Mouse (Mus musculus) granulocyte monocyte progenitor cell, adult 5-6 weeks (primary cell): ENCODE data around the gene Dyrk2. TPM values are rescaled to one million over a fixed set of nuclear protein-coding genes. Genes with fewer than 3 reads are reported as not detected.

Experiments used
- ATAC-seq: replicated peaks from 2 replicates; pipeline ENCODE4 v1.8.0; 2016; ENCODE audit warnings: mild to moderate bottlenecking, moderate TSS enrichment, inconsistent platforms; ENCODE audit not compliant: poor library complexity, severe bottlenecking
- total RNA-seq, 2 experiments: library from RNA; stranded (forward) in 1 of 2; stranded (reverse) in 1 of 2; fragments of 200-712, 200-1000 nt in 1 of 2; fragments of >200 nt in 1 of 2; fragmentation: Nextera tagmentation in 1 of 2; gene quantifications; 2 replicates each; pipeline ENCODE4 v1.2.3; 2014 to 2017

The Dyrk2 gene
- total RNA-seq, 2 experiments from 2014 or later, result 12.4 to 28.5 TPM

DNA sequence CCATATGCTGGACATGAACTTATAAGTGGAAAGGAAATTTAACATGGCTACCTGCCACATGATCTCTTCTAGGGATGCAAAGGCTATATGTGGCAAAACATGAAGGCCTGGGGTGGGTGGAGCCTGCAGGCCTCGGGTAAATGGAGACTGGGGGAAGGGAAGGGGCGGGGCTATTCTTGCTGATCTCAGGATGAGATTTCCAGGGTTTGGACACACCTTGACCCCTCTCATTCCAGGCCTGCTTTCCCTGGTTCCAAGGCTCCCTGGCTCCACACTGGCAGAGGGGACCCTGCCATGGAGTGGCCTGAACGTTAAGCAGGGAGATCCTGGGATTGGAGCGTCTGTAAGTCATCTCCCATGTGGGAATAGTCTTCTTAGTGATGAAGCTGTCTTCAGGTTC is 21.5 kb downstream of the Dyrk2 start:
- no peak for ATAC-seq

DNA sequence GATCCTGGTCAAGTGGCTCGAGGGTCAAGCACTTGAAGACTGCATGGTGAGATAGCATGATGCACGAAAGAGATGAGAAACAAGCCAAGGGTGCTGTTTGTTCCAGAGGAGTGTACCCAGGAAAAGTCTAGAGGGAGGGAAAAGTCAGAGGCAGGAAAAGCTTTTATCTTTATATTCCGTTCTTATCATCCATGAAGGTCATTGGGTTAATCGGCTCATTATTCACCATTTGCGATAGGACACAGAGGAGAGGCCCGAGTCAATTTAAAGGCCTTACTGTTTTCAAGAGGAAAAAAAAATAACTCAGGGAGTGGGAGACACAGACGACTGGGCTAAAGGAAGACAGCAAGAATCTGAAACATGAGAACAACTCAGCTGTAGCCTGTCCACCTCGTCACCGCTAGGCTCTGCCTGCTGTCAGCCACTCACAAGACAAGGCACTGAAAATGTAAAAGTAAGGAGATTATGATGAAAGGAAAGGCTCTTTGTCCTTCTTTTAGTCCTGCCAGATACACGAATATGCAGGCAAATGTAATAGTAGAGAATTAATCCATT is 22.9 kb downstream of the Dyrk2 start:
- ATAC-seq, result no peak

DNA sequence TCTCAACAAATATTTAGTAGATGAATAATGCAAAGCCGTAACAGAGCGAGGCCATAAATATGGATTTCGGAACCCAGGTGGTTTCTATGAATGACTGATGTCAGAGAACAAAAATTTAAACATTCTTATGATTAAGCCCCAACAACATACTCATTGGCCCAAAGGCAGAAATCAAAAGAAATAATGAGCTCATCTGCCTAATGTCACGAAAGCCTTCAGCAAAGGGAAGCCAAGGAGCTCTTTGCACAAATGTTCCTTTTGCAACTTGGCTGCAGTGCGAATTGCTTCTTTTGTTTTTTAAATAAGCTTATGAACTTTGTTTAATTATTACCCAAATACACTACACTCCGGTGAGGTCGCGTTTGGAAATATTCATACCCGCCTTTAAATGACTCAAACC is 29.4 kb downstream of the Dyrk2 start:
- no peak for ATAC-seq

DNA sequence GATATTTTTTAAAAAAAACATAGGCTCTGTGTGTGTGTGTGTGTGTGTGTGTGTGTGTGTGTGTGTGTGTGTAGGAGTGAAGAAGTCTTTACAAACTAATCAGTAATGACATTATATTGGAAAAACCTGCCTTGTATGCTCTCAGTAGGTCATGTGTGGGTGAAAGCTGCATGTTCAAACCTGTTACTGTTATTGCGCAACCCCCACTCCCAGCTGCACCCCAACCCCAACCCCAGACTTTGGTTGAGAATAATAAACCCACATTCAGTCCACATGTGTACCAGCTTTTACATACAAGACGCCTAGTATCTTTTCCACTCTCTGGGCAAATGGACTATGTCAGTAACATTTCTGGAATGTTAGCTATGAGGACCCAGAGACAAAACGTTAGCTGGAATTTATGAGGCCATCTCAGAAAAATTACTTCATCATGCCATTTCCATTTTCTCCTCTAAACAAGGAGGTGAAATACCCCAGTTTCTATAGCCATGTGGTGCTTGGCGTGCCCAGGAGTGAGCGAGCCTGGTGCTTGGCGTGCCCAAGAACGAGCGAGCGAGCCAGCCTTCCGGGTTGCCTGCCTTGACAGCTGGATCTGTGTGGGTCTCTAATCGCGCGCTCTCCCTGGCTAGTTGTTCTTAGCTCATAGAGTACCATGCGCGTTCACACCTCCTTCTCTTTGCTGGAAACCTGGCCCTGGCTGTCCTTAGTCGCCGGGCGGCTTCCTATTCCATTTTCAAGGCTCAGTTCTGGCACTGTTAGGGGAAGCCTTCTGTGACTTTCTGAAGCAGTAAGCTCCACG is 30.5 kb downstream of the Dyrk2 start:
- ATAC-seq, result peak; percentile 84

DNA sequence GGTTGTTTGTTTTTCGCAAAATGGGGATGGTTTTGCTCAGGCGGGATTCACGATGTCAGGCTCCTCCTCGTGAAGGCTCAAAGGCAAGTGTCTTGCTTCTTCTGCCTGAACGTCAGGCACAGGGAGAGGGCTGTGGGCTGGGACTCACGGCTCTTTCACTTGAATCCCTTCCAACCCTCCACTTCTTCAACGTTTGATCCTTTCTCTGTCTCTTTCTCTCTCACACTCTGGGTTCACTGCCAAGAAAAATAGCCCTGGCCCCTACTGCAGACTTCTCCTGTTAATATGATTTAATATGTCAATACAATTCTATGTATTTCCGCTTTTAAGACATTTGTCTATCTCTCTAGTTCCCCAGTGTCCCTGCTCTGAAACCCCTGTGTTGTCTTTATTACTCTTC is 32.4 kb downstream of the Dyrk2 start:
- ATAC-seq, result no peak

DNA sequence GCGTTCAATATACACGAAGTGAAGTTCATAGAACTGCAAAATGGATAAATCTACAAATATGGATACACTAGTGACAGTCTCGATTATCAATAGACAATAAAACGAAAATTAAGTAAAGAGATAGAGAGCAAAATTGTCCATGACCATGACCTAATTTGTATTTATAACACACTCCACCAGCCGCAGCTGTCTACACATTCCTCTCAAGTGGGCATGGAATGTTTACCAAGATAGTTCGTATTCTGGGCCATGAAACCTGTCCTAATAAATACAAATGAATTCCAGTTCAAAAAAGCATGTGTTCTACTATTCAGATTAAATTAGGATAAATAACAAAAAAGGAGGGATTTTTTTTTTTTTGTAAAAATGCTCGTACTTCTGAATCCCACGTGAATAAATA is 38.8 kb downstream of the Dyrk2 start:
- no peak for ATAC-seq

DNA sequence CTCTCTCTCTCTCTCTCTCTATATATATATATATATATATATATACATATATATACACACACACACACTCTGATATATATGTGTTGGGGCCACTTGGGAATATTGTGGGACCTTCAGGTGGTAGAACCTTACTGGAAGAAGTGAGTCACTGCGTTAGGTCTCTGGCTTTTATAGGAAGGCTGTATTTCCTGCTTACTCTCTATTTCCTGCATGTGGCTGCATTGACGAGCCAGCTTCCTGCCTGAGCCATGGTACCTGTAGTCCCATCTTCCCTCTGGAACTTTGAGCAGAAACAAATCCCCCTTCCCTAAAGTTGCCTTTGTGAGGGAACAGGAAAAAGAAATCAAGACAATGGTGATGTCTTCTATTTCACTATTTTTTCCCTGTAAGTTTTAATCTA is 40.4 kb downstream of the Dyrk2 start:
- no peak for ATAC-seq

DNA sequence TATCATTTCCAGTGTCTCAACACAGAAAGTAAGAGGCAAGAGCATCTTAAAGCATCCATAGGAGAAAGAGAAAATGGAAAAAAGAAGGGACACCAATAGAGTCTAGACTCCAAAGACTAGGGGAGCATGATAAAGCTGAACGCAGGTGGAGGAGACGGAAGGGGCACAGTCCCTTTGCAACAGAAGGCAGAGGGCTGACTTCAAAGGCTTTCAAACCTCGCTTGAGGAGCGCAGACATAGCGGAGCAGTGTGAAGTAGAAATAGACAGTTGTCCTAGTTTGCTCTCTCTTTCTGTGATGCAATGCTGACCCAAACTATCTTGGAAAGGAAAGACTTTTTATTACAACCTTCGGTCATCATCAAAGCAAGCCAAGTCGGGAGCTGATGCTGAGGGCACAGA is 42.9 kb downstream of the Dyrk2 start:
- ATAC-seq, result no peak

DNA sequence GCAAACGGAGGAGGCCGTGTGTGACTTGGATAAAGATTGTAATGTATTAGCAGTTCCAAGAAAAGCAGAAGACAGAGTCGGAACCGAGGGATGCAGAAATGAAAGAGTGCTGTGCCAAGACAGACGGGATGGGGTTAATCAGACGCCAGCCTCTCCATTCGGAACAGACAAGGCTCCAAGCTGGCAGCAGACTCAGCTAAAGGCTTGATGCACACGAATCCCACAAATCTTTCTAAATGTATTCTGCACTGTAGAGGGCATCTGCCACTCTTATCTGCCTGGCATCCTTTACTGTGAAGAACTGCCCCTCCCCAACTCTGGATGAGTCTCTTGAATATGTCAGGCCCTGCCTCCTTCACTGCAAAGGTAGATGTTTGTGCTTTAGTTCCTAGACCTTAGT is 45.2 kb downstream of the Dyrk2 start:
- no peak for ATAC-seq

DNA sequence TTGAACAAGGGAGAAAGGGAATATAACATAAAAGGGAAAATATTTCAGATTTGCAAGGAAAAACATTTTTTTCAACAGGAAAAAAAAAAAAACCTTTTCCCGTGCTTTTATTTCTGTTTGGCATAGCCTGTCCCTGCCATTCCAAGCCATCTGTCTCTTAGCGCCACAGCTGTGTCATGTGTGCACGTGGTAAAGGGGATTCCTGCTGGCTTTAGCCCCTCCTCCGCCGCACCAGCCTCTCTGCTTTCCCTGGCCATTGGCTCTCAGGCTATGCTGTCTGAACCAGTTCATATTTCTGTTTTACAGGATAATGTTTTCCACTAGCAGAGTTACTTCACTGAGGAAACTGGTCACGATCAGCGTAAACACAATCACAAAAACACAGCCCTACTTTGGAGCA is 49.1 kb downstream of the Dyrk2 start:
- no peak for ATAC-seq

DNA sequence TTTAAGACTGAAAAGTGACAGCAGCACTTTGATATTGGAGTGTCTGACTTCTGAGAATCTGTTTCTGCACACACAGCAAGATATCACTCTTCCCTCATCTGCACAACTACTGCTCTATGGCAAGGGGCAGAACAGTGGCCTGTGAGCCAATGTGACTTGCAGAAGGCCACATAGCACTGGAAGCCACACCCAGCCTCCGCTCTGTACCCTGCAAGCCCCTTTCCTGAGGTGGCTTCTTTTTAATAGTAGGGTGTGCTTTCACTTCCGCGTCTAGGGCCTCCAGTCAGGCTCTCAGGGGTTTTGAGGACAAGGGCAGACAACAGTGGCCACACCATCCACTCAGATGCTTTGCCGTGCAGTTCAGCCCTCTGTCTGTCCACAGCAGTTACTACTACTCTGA is 50.2 kb downstream of the Dyrk2 start:
- ATAC-seq, result peak; percentile 98

DNA sequence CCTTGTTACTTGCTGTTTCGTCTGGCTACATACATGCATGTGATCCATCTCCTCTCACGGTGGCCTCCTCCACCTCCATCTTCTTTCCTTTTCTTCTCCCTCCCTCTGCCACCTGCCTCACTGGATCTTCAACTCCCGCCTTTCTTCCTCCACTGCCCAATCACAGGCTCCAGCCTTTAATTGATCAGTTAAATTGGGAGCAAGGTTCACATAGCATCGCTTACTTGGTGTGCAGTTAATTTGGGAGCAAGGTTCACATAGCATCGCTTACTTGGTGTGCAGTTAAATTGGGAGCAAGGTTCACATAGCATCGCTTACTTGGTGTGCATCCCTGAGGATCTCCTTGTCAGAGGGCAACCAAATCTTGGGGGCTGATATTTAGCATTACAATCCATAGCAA is 52.9 kb downstream of the Dyrk2 start:
- no peak for ATAC-seq

DNA sequence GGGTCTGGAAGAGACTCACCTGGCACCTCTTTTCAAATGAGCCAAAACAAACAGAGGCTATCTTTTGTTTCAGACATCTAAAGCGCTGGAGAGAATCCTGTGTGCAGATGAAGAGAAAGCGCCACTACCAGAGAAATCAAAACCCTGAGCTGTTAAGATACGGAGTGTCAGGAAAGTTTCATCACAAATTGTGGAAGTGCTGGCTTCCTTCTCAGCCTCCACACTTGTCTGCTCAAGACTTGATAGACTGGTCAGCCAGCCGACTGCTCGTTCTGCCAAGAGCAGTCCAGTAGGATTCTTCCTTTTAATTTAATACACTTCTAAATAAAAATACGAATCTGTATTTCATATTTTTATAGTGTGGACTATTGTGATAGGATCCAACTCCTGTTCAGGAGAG is 58.1 kb downstream of the Dyrk2 start:
- ATAC-seq, result peak; percentile 57

DNA sequence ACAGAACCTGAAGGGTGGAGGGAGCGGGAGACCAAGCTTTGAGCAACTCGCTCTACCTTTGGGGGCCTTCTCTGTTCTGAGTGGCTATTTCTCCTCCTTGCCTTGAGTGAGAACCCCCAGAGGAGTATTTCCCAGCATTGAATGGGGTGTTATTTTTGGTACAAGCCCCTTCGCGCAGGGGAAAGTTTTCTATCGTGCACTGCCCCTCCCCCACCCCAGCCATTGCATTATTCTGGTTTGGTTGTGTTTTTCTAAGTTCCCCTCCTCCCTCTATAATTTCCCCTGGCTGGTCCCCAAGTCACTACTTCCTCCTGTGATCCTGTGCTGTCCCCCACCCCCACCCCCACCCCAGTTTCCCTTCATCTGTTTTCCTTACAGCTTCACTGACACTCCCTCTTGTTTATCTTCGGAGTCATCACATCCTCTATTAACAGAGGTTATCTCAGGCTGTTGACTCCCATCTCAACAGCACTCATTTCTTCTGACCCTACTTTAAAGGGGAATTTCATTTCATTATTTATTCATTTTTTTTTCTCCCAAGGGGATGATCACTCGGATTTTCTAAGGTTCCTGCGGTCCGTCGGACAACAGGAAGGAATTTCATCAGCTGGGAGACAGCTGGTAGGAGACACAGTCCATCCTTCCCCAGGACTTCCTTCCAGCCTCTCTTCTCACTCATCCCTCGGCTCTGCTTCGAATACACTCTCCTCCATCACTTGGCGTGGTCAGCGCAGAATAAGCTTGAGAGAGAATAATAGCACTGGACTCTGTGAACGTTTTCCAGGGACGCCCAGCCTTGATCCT is 58.9 kb downstream of the Dyrk2 start:
- ATAC-seq, result peak; percentile 85
